Mouse (Mus musculus): ENCODE results near the gene LTO1.

LTO1 gene

DNA sequence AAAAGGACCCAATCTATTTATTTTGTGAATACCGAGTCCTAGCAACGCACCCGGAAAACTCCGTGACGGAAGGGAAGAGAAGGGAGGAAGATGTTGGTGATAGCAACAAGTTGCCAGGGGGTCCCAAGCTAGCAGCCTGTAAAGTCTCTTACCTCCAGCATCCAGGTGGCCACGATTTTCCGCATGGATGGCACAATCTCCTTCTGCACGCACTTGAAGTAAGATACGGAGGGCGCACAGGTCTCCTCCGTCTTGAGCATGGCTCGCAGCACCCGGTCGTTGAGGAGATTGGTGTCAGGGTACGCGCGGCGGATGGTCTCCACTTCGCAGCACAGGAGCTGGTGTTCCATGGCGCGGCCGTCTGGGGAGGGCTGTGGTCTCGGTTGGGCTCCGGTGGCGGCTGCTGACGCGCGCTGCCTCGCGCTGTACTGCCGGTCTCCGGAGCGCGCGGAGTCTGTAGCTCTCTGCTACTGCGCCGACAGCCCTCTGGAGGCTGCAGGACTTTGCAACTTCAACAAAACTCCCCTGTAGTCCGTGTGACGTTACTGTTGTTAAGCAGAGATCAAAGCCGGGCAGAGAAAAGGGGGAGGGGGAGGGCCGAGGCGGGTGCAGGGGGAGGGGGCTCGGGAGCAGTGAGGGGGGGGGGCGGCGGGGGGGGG lies 24.6 kb downstream of the LTO1 start, which contains the start of gene Ccnd1:
Ccnd1 (minus strand) TSS at position 582 of the 659 bp plus-strand sequence.
- in situ Hi-C loops (cut with MboI, MseI), result loop anchor here (5.0 kb wide), 2 partner anchors 168 to 303 kb away; no protein-coding TSS in a partner anchor

DNA sequence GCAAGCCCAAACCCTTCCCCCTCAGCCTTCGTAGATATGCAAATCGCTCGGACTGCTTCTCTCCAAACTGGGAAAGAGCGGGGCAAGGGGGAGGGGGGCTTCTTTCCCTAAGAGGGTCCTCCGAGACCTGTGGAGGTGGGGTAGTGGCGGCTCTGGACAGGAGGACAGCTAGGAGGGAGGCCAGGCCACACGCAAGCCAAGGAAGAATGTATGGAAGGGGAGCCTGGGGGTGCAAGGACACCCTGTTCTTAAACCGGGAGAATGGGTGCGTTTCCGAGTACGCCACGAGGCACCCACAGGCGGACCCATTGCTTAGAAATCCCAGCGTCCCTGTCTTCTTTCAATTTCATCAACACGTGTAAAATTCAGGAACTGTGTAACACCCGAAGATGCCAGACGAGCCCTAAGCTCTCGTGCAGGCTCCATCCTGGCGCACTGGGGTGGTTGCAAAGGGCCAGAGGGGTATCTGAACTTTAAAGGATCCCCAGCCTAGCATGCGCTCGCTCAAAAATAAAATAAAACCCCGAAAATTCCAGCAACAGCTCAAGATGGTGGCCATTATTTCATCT lies 25.2 kb downstream of the LTO1 start:
- in situ Hi-C loops (cut with MboI, MseI), result no loop called here

DNA sequence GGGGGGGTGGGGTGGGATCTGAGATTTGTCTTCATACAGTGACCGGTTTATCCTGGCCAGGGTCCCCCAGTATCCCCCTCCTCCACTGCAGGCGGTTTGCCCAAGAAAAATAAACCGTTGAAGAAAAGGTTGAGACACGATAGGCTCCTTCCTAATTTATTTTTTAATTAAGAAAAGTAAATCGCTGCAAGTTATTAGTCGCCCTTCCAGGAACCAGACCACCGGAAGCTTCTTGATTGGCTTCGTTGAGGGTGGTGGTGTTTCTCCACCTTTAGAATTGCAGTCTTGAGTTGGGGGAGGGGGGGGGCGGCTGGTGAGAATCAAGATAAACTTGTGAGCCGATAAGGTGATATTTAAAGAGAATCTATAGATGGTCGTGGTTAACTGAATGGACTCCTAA lies 25.7 kb downstream of the LTO1 start:
- in situ Hi-C loops (cut with MboI, MseI), result no loop called here

DNA sequence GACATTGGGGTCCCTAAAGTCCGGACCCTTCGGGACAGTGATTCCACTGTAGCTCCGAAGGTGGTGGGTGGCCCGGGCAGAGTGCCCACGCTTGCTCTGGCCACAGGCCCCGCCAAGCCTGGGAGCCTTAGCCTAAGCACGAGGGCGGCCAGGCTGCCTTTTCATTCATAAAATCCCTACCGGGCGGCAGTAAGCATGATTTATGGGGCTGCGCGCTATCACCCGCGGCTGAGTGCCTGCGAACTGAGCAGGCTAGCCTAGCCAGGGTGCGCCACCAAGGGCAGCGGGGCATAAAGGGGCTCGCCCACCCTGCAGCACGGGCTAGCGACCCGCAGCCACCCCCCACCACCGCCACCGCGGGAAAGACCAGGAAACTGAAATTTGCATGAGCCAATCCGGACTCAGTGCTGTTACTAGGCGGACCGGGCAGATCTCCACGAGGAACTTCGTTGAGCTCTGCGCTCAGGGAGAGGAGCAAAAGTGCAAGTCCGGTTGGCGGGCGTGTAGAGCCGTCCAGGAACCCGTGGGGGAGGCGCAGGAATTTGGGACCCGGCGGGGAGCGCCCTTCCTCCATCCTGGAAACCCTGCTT lies 26.4 kb downstream of the LTO1 start:
- in situ Hi-C loops (cut with MboI, MseI), result no loop called here

GRCm38 (mm10) chr7:144942071-144942743 lies 27.3 kb downstream of the LTO1 start:
- in situ Hi-C loops (cut with MboI, MseI), result no loop called here

- in situ Hi-C loops (cut with MboI, MseI), result no loop called here
Observed at GRCm38 (mm10) chr7:144942744-144943135, 27.8 kb downstream of the LTO1 start.

DNA sequence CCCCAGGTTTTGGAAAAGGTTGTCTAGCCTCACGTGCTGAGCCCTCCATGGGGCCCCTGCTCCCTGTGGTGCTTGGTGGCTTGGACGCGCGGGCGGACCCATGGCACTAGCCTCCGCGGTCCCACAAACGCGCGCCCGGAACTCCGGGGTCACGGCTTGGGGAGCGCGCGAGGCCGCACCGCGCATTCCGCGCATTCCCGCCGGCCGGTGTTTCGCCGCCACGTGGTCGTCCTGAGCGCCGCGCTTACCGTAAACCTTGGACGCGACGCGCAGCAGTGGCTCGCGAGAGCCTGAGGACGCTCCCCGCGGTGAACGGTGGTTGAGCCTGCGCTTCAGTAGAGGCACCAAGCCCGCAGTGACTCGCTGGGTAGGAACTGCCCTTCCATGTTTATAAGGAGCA lies 28.4 kb downstream of the LTO1 start:
- in situ Hi-C loops (cut with MboI, MseI), result no loop called here

DNA sequence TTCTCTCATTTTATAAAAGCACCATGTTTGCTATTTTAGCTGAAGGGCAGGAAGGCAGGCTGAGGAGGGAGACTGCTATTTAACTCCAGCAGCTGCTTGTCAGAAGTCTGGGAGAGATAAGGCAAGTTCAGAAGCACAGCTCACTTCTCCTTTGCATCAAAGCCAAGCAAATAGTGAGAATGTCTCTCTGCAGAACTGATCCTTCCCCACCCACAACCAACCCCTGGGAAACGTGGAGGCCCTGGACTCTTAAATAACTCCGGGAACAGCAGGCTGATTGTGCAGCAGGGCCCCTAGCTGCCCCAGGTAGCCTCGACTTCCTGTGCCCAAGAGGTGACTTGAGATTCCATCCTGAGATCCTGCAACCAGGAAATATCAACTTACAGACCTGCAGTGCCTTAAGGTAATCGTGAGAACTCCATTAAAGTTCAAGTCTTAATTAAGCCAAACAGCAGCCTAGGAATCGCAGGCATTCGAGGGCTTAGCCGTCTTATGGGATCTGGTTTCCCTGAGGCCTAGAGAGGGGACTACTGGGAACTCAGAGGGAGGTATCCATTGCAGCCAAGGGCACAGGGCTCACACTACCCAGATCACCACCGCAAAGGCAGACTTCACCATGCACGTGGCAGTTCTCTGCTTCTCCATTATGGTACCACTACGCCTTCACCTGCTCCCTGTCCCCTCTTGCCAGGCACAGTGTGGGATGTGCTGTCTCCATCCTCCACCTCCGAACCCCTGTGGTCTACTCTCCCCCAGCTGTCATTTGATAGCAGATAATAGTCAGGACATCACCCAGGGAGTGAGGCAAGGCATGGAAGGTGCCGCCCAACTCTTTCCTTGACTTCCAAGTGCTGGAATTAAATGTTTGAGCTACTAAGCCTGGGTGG lies 43.9 kb downstream of the LTO1 start:
- in situ Hi-C loops (cut with MboI, MseI), result no loop called here

DNA sequence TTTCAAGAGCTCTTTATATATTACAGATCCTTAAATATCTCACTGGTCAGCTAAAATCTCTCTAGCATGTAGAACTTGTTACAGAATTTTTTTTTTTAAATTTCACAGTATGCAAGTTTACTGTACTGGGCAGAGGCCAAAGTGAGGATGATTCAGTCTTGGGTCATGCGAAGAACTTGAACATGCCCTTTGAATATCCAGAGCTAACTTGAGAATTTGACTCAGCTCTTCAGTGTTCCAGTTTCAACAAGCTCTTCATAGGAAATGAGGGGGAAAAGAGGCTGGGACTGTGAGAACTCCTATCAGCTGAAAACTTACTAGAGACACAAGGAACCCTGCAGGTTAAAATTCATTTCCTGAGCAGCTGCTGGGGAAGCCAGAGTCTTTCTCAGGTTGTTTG lies 49.0 kb downstream of the LTO1 start:
- in situ Hi-C loops (cut with MboI, MseI), result no loop called here

DNA sequence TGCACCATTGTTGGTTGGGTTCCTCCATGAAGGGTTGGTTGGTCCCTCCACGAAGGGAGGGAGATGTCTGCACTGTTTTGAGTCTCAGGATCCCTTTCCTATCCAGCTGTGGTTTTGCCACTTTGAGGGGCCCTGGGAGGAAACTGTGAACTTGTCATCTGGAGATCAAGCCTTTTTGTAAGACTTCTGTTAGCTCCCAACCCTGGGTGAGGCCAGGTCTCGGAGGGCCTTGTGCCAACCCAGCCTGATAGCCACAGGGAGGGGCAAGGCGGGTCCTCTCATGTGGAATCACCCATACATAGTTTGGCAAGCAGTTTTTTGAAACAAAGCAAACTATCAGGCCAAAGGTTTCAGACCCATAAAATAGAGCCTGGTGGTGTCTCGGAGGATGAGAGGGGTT lies 49.4 kb downstream of the LTO1 start:
- in situ Hi-C loops (cut with MboI, MseI), result no loop called here

- in situ Hi-C loops (cut with MboI, MseI), result no loop called here
Observed at GRCm38 (mm10) chr7:144965893-144966292, 51.0 kb downstream of the LTO1 start.

DNA sequence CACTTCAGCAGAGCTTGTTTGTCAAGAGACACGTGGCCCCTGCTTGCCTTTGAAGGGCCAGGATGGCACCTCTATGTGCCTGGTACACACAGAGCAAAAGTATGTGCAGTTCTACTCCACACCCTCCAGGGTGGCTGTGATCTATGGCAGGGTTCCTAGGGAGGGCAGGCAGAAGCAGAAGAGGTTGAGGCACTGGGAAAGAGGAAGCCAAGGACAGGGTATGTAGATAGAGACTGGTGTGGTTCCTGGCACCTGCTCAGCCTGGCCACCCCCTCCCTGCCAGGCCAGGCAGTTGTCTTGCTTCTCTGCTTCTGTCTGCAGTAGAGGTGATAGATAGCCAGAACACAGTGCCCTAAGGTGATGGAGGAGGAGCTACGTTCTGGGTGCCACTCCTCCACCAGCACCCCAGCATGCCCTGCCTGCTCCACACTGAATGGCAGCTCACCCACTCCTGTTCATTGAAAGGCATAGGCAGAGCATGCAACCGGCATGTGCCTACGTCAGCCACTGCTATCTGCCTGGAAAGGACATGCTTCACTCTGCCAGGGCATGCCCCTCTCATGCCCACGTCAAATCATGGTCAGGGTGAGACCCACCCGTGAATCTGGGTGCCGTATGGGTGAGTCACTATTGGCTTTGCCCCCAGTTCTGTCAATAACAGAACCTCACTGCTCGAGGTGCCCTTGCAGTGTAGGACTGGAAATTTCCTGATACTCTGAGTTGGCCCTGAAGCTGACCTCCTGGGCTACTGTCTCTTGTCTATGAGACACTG lies 56.3 kb downstream of the LTO1 start:
- in situ Hi-C loops (cut with MboI, MseI), result no loop called here

DNA sequence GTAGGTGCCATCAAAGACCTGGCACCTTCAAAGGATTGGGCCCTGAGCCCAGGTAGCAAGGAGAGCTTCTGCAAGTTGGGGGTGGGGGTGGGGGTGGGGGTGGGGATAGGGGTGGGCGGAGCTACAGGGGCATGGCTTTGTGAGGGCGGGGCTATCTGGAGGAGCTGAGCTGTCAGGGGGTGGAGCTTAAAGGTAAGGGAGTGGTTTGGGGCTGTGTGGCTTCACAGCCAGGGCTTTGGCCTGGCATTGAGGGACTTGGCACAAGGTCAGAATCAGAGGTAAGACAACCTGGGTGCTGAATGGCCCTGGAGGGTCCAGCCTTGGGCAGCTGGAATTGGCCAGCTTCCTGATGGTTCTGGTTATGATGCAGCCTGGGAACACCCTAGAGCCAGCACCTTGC lies 56.9 kb downstream of the LTO1 start:
- in situ Hi-C loops (cut with MboI, MseI), result no loop called here

GRCm38 (mm10) chr7:144973461-144973860 lies 58.6 kb downstream of the LTO1 start:
- in situ Hi-C loops (cut with MboI, MseI), result no loop called here

DNA sequence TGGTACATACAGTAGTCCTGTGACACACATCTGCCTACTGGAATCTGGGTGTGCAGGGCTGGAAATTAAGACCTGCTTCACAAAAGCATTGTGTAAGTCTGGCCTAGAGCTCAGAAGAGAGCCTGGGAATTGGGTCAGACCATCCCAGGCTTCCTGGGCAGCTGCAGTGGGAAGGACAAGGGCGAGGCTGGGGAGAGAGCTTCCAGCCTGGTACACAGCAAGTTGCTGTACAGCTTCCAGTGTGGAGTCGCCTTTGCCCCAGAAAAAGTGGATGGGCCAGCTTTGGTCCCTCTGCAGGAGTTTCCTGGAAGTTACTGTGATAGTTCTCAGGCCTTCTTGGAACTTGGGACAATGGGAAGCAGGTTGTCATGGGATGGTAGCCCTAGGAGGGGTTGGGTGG lies 62.2 kb downstream of the LTO1 start:
- in situ Hi-C loops (cut with MboI, MseI), result no loop called here

DNA sequence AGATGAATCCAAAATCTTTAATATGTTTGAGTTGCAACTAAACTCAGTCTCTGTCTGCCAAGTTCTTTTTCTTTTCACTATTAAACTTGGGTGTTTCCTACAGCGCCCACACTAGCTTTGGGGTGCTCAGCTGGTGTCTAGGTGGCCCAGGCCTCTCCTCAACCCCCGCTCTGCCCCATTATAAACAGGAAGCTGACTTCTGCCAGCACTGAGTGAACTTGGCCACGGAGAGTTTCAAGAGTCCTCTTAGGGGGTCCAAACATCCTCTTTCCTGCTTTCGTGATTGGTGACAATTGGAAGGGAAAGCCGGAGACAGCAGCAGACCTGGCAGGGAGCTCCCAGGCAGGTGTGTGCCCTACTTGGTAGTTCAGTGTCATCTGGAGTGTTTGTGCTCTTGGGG lies 64.9 kb downstream of the LTO1 start:
- in situ Hi-C loops (cut with MboI, MseI), result no loop called here
